ENCODE assay signal across 8 mouse cellular contexts in the genomic region with DNA sequence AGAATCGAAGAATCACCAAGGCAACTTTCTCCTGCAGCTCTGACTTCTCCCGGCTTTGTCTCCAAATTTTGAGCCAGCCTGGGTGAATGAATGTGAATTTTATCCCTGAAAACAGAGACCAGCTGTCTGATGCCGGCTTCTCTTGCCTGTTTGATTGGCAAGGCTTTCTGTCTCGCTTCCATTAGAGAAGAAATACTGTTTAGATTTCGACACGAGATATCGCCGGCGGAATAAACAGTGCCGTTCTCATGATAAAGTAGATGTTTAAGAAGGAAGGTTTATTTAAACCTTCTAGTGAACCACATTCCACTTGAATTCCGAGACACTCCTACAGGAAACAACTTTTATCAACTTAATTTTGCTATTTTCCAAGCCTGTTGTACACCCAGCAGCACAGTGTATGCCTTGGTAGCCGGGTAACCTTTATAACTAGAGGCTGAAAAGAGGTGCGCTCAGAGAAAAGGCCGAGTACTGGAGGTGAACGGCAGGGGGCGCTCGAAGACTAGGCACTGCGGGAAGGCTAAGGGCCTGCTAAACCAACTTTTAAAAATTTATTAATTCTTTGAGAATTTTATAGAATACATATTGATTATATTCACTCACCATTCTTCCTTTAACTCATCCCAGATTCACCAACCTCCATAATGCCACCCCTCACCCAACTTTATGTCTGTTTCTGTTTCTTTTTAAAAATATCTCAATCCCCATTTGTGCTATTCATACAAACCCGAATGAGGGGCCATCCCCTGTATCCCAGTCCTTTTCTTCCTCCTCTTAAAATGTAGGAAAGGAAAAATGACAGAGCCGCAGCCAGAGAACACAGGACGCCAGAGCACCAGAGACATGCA.
DNase-seq lines count a peak whose midpoint lies in the region; ATAC-seq lines count a peak whose summit lies in the region.

No protein-coding gene starts in this region.

- no peaks in the 10 kb centered on the region for H3K27me3 ChIP-seq in forebrain, embryonic 16.5 days (replicated peaks; ENCODE audit: control insufficient read depth, insufficient read depth, low read length)
- H3K27me3 ChIP-seq in lung, embryonic 16.5 days (ENCODE audit: control insufficient read depth, insufficient read depth, low read depth, low read length), result no peaks in the 10 kb centered on the region

- H3K9me3 ChIP-seq in forebrain, embryonic 16.5 days (ENCODE audit: control insufficient read depth, low read length), result no peaks in the 10 kb centered on the region
- H3K9me3 ChIP-seq in lung, embryonic 16.5 days (ENCODE audit: control insufficient read depth, low read length), result no peaks in the 10 kb centered on the region

- H3K4me1 ChIP-seq in forebrain, embryonic 16.5 days (replicated peaks; ENCODE audit: control insufficient read depth, insufficient read depth, low read length), result no peaks in the 10 kb centered on the region
- H3K4me1 ChIP-seq in lung, embryonic 16.5 days (replicated peaks; ENCODE audit: control insufficient read depth, insufficient read depth, low read length), result peaks cover 11% of the 10 kb centered on the region

- no peaks in the 10 kb centered on the region for H3K36me3 ChIP-seq in forebrain, embryonic 16.5 days (ENCODE audit: control insufficient read depth, insufficient read depth)
- no peaks in the 10 kb centered on the region for H3K36me3 ChIP-seq in lung, embryonic 16.5 days (ENCODE audit: control insufficient read depth, insufficient read depth, low read length)

- H3K4me3 ChIP-seq in forebrain, embryonic 16.5 days (replicated peaks; ENCODE audit: low read length), result no peak overlapping the region
- H3K4me3 ChIP-seq in lung, embryonic 16.5 days (ENCODE audit: low read length), result peak overlapping the region; percentile 25

- H3K4me2 ChIP-seq in forebrain, embryonic 16.5 days (ENCODE audit: low read length), result no peak overlapping the region
- peak overlapping the region; percentile 44 for H3K4me2 ChIP-seq in lung, embryonic 16.5 days (ENCODE audit: low read depth, low read length)

- no peak overlapping the region for H3K9ac ChIP-seq in forebrain, embryonic 16.5 days (replicated peaks; ENCODE audit: low read depth, low read length)
- peak overlapping the region; percentile 39 for H3K9ac ChIP-seq in lung, embryonic 16.5 days (ENCODE audit: low read length)

- 37% methylated on average over 21 of the region's 21 CpGs for WGBS in forebrain, embryonic 16.5 days
- 12% methylated on average over 21 of the region's 21 CpGs for WGBS in lung, embryonic 16.5 days

- H3K27ac ChIP-seq in forebrain, embryonic 16.5 days (ENCODE audit: low read length), result no peak overlapping the region
- H3K27ac ChIP-seq in lung, embryonic 16.5 days (ENCODE audit: low read length), result peak overlapping the region; percentile 48

- ATAC-seq in forebrain, embryonic 16.5 days, result peak; percentile 52; the same call in 1 of the 2 replicates
- peak; percentile 86 for ATAC-seq in lung, embryonic 16.5 days (ENCODE audit: low read depth)

- peak; percentile 73 for DNase-seq in MN1 (ENCODE audit: low spot score)
- DNase-seq in cerebellum, adult 11 months, result peak; percentile 31
- peak; percentile 89 for DNase-seq in heart, postnatal 4 days
- peak; percentile 61 for DNase-seq in layer of hippocampus, adult 9-10 months (ENCODE audit: low spot score)
- DNase-seq in retina, embryonic 14.5 days (ENCODE audit: low spot score), result peak; percentile 88
- peak; percentile 87 for DNase-seq in urinary bladder, postnatal 25 days (ENCODE audit: low spot score)

Comparison
In these comparisons a context has a peak if more than half of its experiments do, and no peak if none do; other contexts are left out.
1. DNase-seq: peak in every context shown above with its lines; median percentile 89 in heart, postnatal 4 days; 88 in retina, embryonic 14.5 days; 87 in urinary bladder, postnatal 25 days; 73 in MN1; 61 in layer of hippocampus, adult 9-10 months; 31 in cerebellum, adult 11 months.